Mouse (Mus musculus) lung, postnatal 25 days (tissue): Measurements from ENCODE around the gene Cox4i1.
"Not testable (repeated sequence)": the region's sequence is repeated elsewhere in the genome, so short reads cannot be mapped to it uniquely, and the experiment has no call there.

Experiments used
- DNase-seq: peaks from one replicate; pipeline ENCODE4 v3.0.0; 2022; ENCODE audit warnings: low spot score

Gene Cox4i1

GRCm38 (mm10) chr8:120664566-120664965 is 3.5 kb upstream of the Cox4i1 start:
- no peak for DNase-seq

GRCm38 (mm10) chr8:120665726-120666455 is 2.1 kb upstream of the Cox4i1 start:
- DNase-seq = no peak

GRCm38 (mm10) chr8:120666807-120667470 is 1.1 kb upstream of the Cox4i1 start:
- no peak for DNase-seq

GRCm38 (mm10) chr8:120668374-120668905 is 418 bp downstream of the Cox4i1 start, which contains the start of gene Emc8:
Emc8 (minus strand) TSS chr8:120668573.
- DNase-seq = no peak

GRCm38 (mm10) chr8:120671775-120672174 is 3.8 kb downstream of the Cox4i1 start:
- DNase-seq = no peak

- no peak for DNase-seq
Measured at GRCm38 (mm10) chr8:120672626-120673229, 4.7 kb downstream of the Cox4i1 start.

GRCm38 (mm10) chr8:120673298-120673697 is 5.3 kb downstream of the Cox4i1 start:
- no peak for DNase-seq

- DNase-seq = no peak
Measured at GRCm38 (mm10) chr8:120675718-120676117, 7.7 kb downstream of the Cox4i1 start.

- peak; percentile 82 for DNase-seq
Measured at GRCm38 (mm10) chr8:120678447-120678846, 10.4 kb downstream of the Cox4i1 start.

GRCm38 (mm10) chr8:120679629-120680387 is 11.8 kb downstream of the Cox4i1 start:
- DNase-seq = no peak

GRCm38 (mm10) chr8:120680405-120680804 is 12.4 kb downstream of the Cox4i1 start:
- DNase-seq = not testable (repeated sequence)

- no peak for DNase-seq
Measured at GRCm38 (mm10) chr8:120681113-120681512, 13.1 kb downstream of the Cox4i1 start.

- DNase-seq = peak; percentile 78
Measured at GRCm38 (mm10) chr8:120683602-120684001, 15.6 kb downstream of the Cox4i1 start.

- no peak for DNase-seq
Measured at GRCm38 (mm10) chr8:120684082-120684481, 16.1 kb downstream of the Cox4i1 start.

GRCm38 (mm10) chr8:120685097-120685496 is 17.1 kb downstream of the Cox4i1 start:
- DNase-seq = peak; percentile 64

GRCm38 (mm10) chr8:120685591-120685990 is 17.6 kb downstream of the Cox4i1 start:
- no peak for DNase-seq

GRCm38 (mm10) chr8:120686051-120686450 is 18.0 kb downstream of the Cox4i1 start:
- DNase-seq = peak; percentile 56

- DNase-seq = no peak
Measured at GRCm38 (mm10) chr8:120686576-120686975, 18.6 kb downstream of the Cox4i1 start.

GRCm38 (mm10) chr8:120687786-120688185 is 19.8 kb downstream of the Cox4i1 start:
- DNase-seq = no peak

GRCm38 (mm10) chr8:120688511-120688910 is 20.5 kb downstream of the Cox4i1 start:
- no peak for DNase-seq

GRCm38 (mm10) chr8:120692934-120693333 is 24.9 kb downstream of the Cox4i1 start:
- DNase-seq = no peak
